Mouse (Mus musculus) adrenal gland, adult 8-10 months (tissue): ENCODE results near the gene Ubr7. TPM values are rescaled to one million over a fixed set of nuclear protein-coding genes. Genes with fewer than 3 reads are reported as not detected.

ENCODE experiments used
- total RNA-seq, 4 experiments: library from RNA; stranded (reverse); gene quantifications; 2 replicates each; pipeline ENCODE4 v1.2.4; 2022

Ubr7 gene
- total RNA-seq, 4 experiments from 2014 or later = 30.2 to 41.2 (median 36.3) TPM

Other genes starting within 250 kb of the Ubr7 start
- 1,000 to 10,000 TPM; 2,246 to 2,701 (median 2,550) TPM for gene Chga, start 203.0 kb upstream of the Ubr7 start, total RNA-seq
- 100 to 1,000 TPM in 2 of 4 experiments, 10 to 100 TPM in 2; 49.2 to 139 (median 86.7) TPM for gene Itpk1, start 53.0 kb upstream of the Ubr7 start, total RNA-seq
- gene Moap1, start 14.3 kb upstream of the Ubr7 start, total RNA-seq = 10 to 100 TPM in 3 of 4 experiments, 1 to 10 TPM in 1; 8.2 to 13.6 (median 11.5) TPM
- 1 to 10 TPM; 7.2 to 8.8 (median 7.7) TPM for gene Tmem251, start 14.2 kb upstream of the Ubr7 start, total RNA-seq
- gene Gm28051, start 202 bp upstream of the Ubr7 start, total RNA-seq = not detected
- 10 to 100 TPM; 12.1 to 16.5 (median 14.6) TPM for gene Gon7, start 164 bp upstream of the Ubr7 start, total RNA-seq
- gene Gm20604, start 705 bp downstream of the Ubr7 start, total RNA-seq = 1 to 10 TPM; 6.1 to 8.9 (median 7.5) TPM
- 10 to 100 TPM; 44.9 to 59.5 (median 54.3) TPM for gene Btbd7, start 120.5 kb downstream of the Ubr7 start, total RNA-seq
- gene Cox8c, start 141.3 kb downstream of the Ubr7 start, total RNA-seq = not detected
- 1 to 10 TPM; 7.0 to 9.9 (median 8.6) TPM for gene Unc79, start 190.9 kb downstream of the Ubr7 start, total RNA-seq